Mouse (Mus musculus): Measurements from ENCODE around the gene Fhod1.

GRCm38 (mm10) chr8:105309142-105309847 lies 38.5 kb downstream of the Fhod1 start:
- TF ChIP-seq GATA1 (IDR thresholded peaks at IDR 0.05; ENCODE audit: borderline replicate concordance, low read length) (no peak), CTCF (IDR thresholded peaks at IDR 0.05; ENCODE audit: low read depth, low read length) (no peak), POLR2AphosphoS5 (IDR thresholded peaks at IDR 0.05; ENCODE audit: insufficient replicate concordance, low read depth, low read length) (no peak)

Measured in G1E (cell line).